Mouse (Mus musculus): Measurements from ENCODE around the gene Zfand2b. TPM values are rescaled to one million over a fixed set of nuclear protein-coding genes. Genes with fewer than 3 reads are reported as not detected.

Gene Zfand2b
- polyA plus RNA-seq, 1 experiment, result 80.6 TPM

DNA sequence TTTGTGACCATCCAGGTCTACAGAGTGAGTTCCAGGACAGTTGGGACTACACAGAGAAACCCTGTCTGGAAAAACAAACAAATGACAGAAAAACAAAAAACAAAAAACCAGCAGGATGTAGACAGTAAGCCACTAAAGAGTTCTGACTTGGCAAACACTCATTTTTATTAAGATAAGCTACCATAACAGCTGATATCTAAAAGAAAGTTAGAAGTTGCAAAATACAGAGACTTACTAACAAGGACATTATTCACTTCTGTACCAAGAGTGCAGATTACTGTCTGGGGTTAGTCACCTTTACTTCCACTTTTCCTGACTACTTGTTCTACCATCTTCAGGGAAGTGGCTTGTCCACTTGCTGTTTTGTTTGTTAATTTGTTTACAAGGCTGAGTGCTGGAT is 9.5 kb upstream of the Zfand2b start:
- DNase-seq (ENCODE audit: low read depth, low spot score), result no peak

- WGBS, result 74% methylated on average over 5 of the region's 5 CpGs
Observed at GRCm38 (mm10) chr1:75159540-75160255, 8.7 kb upstream of the Zfand2b start.

DNA sequence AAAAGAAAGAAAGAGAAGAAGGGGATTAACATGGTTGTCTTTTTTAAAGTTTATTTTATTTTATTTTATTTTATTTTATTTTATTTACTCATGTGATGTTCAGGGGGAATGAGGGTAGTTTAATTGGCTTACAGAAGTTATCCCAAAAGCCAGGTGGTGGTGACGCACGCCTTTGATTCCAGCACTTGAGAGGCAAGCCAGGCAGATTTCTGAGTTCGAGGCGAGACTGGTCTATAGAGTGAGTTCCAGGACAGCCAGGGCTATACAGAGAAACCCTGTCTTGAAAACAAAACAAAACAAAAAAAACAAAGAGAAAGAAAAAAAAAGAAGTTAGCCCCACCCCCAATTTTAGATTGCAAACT is 8.2 kb upstream of the Zfand2b start:
- no peak for DNase-seq (ENCODE audit: low read depth, low spot score)
- 87% methylated on average over 4 of the region's 4 CpGs for WGBS

More at GRCm38 (mm10) chr1:75159540-75160255, 8.7 kb upstream of the Zfand2b start:
- no peak for DNase-seq (ENCODE audit: low read depth, low spot score)

DNA sequence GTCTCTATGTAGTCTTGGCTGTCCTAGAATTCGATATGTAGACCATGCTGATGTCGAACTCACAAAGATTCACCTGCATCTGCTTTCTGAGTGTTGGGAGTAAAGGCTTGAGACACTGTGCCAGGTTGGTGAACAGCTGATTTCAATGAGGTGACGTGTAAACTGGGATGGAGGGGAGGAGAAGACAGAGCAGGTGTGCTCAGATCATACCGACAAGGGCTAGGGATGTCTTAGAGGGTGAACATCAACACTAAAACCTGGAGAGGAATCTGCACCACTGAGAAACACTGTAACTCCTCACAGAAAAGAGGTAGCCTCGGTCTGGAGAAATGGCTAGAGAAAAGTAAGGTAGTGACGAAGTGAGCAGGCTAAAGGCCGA is 364 bp upstream of the Zfand2b start:
- WGBS, result 3% methylated on average over 7 of the region's 7 CpGs

GRCm38 (mm10) chr1:75179334-75180104 is 11.1 kb downstream of the Zfand2b start:
- WGBS, result 3% methylated on average over 23 of the region's 23 CpGs
- no peak for DNase-seq (ENCODE audit: low read depth, low spot score)

More for the DNA sequence above, 364 bp upstream of the Zfand2b start:
- no peak for DNase-seq (ENCODE audit: low read depth, low spot score)

DNA sequence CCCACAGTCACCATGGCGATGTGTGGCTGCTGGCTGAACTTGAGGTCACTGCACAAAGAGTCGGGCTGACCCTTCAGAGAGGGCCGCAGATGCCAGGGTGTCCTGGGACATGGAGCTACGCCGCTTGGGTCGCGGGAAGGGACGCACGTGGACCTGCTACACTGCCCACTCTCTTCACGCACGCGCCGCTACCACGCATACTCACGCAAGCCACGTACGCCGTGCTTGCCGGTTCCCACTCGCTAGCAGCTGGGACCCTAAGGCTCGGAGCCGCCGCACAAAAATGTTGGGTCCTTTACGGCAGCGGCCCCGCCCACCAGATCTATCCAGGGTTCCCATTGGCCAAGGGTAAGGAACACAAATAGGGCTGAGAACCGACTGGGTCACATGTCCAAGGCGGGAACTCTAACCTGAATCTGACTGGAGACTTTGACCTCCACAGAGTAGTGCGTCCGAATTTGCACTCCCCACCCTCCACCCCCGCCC is 11.7 kb downstream of the Zfand2b start, which contains the start of gene Abcb6:
Gene Abcb6, minus strand, starts transcription at position 288 of the 486 bp plus-strand sequence.
- WGBS, result 0% methylated on average over 31 of the region's 31 CpGs
- DNase-seq (ENCODE audit: low read depth, low spot score), result peak; percentile 82

- no peak for DNase-seq (ENCODE audit: low read depth, low spot score)
- 12% methylated on average over 7 of the region's 7 CpGs for WGBS
Observed at GRCm38 (mm10) chr1:75180741-75181140, 12.3 kb downstream of the Zfand2b start.

GRCm38 (mm10) chr1:75181377-75181870 is 13.0 kb downstream of the Zfand2b start:
- no peak for DNase-seq (ENCODE audit: low read depth, low spot score)
- 83% methylated on average over 4 of the region's 4 CpGs for WGBS

DNA sequence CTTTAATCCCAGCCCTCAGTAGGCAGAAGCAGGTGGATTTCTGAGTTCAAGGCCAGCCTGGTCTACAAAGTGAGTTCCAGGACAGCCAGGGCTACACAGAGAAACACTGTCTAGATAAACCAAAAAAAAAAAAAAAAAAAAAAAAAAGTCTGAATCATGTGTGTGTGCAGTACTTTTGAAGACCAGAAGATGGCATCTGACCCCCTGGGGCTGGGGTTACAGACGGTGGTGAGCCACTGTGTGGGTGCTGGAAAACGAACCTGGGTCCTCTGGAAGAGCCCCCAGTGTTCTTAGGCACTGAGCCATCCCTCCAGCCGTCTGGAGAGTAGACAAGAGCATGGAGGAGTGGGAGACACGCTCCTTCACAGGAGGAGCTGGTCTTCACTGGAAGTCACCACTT is 13.7 kb downstream of the Zfand2b start:
- DNase-seq (ENCODE audit: low read depth, low spot score), result no peak
- WGBS, result 73% methylated on average over 4 of the region's 4 CpGs

DNA sequence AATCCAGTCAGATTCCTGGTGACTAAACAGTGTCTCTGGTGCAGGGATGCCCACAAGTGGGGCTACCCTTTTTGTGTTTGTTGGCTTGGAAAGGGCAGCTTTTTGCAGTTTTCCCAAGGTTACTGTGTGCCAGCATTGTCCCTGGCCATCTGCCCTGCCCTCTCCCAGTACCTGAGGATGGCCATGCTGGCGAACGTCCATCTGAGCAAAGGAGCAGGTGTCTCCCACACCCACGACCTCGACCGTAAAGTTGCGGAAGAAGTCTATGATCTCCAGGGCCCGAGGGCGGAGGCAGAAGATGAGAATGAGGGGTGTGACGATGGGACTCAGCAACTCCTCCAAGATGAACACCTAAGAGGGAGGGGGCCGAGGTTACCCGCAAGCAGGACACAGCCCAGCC is 17.0 kb downstream of the Zfand2b start:
- DNase-seq (ENCODE audit: low read depth, low spot score), result no peak
- WGBS, result 41% methylated on average over 11 of the region's 11 CpGs

DNA sequence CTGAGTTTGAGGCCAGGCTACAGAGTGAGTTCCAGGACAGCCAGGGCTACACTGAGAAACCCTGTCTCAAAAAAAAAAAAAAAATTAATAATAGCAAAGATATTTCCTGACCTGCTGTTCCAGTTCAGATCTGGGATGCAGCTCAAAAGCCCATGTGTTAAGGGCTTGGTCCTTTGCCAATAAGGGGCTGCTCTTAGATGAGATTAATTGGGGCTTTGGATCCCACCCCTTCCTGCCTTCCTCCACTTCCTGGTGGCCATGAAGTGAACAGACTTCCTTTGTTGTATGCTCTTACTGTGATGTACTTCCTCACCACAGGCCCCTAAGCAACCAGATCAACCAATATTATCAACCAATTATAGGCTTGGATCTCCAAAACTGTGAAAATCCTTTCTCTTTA is 18.7 kb downstream of the Zfand2b start:
- no peak for DNase-seq (ENCODE audit: low read depth, low spot score)

DNA sequence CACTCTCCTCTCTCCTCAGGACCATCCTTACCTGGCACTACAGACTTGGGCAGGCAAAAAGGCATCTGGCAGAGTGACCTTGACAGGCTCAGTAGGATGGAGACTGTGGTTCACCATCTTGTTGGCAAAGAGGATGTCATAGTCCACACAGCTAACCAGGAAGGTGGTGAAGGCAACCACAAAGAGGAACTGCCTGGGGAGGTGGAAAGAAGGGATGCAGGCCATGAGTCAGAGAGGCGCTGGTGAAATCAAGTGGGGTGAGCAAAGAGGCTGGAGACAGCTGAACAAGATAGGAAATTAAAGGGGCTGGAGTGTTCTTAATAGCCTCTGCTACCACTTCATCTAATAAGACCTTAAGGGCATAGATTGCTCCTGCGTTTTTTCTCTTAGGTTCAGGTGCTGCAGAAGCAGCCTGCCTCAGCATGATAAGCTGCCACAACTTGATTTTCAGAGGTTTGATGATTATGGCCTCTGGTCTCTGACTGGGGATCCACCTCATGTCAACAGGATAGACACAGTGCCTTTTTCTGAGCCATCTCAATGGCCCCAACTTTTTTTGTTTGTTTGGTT is 19.6 kb downstream of the Zfand2b start:
- WGBS, result 92% methylated on average over 2 of the region's 2 CpGs
- no peak for DNase-seq (ENCODE audit: low read depth, low spot score)

- no peak for DNase-seq (ENCODE audit: low read depth, low spot score)
Observed at GRCm38 (mm10) chr1:75190577-75190976, 22.1 kb downstream of the Zfand2b start.

GRCm38 (mm10) chr1:75191258-75191621 is 22.8 kb downstream of the Zfand2b start:
- WGBS, result 38% methylated on average over 5 of the region's 5 CpGs
- DNase-seq (ENCODE audit: low read depth, low spot score), result no peak

More at GRCm38 (mm10) chr1:75190577-75190976, 22.1 kb downstream of the Zfand2b start:
- WGBS, result 56% methylated on average over 2 of the region's 2 CpGs

DNA sequence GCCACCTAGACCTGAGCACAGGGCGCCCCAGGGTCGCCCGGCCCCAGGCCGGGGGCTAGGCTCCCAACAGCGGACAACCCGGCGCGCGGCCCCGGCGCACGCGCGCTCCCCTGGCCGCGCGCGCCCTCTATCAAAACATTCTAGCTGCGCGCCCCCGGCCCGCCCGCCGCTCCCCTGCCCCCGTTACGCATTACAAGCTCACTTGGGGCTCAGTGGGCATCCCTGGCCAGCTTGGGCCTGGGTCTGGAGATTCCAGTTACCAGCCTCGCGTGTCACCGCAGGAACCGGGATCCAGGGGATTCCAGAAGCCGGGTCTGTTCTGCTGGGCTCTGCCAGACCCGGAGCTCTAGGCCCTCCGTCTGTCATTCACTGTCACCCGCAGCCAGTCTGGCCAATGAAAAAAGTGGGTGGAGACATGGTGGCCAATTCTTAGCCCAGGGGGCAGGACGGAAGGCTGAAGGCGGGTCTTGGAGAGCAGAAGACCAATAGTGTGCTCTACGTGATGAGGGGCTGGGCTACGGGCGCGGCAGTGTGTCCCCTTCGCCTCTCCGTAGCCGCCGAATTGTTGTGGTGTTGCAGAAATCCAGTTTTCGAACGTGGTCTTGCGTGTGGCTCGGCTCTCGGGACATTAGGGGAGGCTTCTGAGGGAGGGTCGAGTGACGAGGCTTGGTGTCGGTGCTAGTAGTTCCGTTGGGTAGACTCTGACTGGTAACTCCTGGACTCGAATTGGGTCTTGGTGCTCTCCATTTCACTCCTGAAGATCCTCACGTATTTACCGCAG is 23.4 kb downstream of the Zfand2b start, which contains the start of the genes Ankzf1 and Atg9a:
Gene Ankzf1, plus strand, starts transcription at position 530 of the 781 bp plus-strand sequence.
Gene Atg9a, minus strand, starts transcription at position 575 of the 781 bp plus-strand sequence.
- under 1% methylated on average over 54 of the region's 56 CpGs for WGBS

DNA sequence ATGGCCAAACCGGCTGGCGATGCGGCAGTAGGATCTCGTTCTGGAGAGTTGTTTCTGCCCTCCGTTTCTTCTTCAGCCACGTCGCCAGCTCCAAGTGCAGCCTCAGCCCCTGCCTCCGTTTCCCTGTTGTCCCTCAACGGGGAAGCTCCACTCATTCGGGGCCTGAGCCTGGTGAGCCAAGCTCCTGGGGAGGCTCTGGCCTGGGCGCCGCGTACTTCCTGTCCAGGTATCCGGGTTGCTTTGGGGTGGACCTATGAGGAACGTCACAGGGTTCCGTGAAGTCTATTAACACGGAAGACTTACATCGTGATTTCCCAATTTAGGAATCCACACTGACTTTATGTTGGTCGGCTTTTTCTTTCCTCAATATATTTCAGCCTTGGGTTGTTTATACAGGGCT is 24.0 kb downstream of the Zfand2b start:
- DNase-seq (ENCODE audit: low read depth, low spot score), result no peak
- WGBS, result under 1% methylated on average over 19 of the region's 19 CpGs

More for the DNA sequence above, 23.4 kb downstream of the Zfand2b start, which contains the start of the genes Ankzf1 and Atg9a:
- peak; percentile 98 for DNase-seq (ENCODE audit: low read depth, low spot score)

DNA sequence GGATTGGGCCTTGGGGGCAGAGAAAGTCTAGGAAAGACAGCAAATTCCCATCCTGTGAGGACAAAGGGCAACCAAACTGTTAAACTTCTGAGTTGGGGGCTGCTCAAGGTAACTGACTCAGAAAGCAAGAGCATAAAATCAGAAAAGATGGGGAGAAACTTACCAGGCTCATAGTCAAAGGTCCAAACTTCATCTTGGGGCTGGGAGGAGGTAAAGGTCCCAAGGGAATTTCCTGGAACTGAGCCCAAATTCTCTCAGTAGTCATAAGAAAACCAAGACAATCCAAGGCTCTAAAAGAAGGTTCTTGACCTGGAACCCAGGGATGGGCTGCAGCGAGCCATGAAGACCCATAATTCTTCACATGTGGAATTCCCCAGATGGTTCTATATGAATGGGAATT is 32.8 kb downstream of the Zfand2b start:
- DNase-seq (ENCODE audit: low read depth, low spot score), result no peak
- WGBS, result 37% methylated on average over 1 of the region's 1 CpGs

GRCm38 (mm10) chr1:75208967-75209678 is 40.7 kb downstream of the Zfand2b start:
- WGBS, result 16% methylated on average over 34 of the region's 34 CpGs
- no peak for DNase-seq (ENCODE audit: low read depth, low spot score)

Data from large intestine, adult 2 months (tissue).